Mouse (Mus musculus) heart, postnatal 0 days (tissue): ENCODE measurements around the gene Bbs1.

Experiments used
- CTCF ChIP-seq: IDR thresholded peaks from 2 replicates; pipeline ENCODE4 v1.5.1; 2016; ENCODE audit warnings: antibody characterized with exemption, control low read depth, low read depth
- EP300 ChIP-seq: IDR thresholded peaks from 2 replicates; pipeline ENCODE4 v1.6.1; 2016; ENCODE audit warnings: antibody characterized with exemption, low read depth

DNA sequence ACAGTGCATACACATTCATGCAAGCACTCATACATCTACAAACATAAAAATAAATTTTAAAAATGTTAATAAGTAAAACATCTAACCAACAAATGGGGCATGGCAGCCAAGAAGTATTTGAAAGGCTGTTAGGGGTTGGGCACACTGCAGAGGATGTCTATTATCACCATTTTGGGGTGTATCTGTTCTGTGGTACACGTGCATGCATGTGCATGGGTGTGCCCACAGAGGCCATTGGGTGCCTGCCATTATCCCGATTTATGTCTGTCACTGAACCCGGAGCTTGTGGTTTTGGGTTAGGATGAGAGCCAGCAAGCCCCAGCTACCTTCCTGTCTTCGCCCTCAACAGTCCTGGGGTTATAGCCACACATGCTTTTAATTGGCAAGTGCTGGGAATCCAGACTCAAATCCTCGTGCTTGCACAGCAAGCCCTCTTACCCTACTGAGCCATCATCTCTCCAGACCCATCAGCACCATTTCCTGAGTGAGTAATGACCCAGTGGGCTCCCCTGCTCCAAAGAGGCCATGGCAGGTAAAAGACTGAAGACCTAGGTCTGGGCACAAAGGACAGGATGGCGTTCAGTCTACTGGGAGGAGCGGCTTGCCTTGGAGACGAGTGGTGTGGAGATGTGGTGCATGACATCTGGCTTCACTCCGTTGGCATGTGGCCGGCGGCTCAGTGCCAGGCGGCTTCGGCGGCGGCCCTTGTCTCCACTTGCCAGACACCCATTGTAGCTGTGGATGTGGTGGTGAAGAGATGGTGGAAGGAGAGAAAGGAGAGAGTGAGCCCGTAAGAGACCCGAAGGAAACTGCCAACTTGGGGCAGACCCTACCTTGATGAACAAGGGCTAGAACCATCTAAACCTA is 31.2 kb upstream of the Bbs1 start:
- TF ChIP-seq CTCF (no peak), EP300 (no peak)
